Mouse (Mus musculus) inflammation-experienced regulatory T-cells, adult 16 weeks (primary cell): ENCODE measurements around the gene Gm10376. TPM values are rescaled to one million over a fixed set of nuclear protein-coding genes. Genes with fewer than 3 reads are reported as not detected.

Experiments used
- polyA plus RNA-seq: library from polyadenylated mRNA; unstranded; fragments of 100-300 nt; shearing (Covaris generic); gene quantifications from one replicate; pipeline ENCODE4 v1.2.1, GENCODE M21; 2017

Gm10376 gene
- not detected for polyA plus RNA-seq

GRCm38 (mm10) chr14:43015528-43015927 lies at the start of gene Gm10376:
Gene Gm10376, minus strand, starts transcription at chr14:43015628.

GRCm38 (mm10) chr14:42993524-42993923 lies 21.9 kb downstream of the Gm10376 start, which contains the start of gene Gm8082:
Gene Gm8082, minus strand, starts transcription at chr14:42993624.

Other genes starting within 250 kb of the Gm10376 start
- gene Gm3015, start 246.8 kb downstream of the Gm10376 start, polyA plus RNA-seq, result not detected
- gene Gm10377, start 217.6 kb downstream of the Gm10376 start, polyA plus RNA-seq, result not detected
- not detected for gene Gm21977, start 162.2 kb downstream of the Gm10376 start, polyA plus RNA-seq
- not detected for gene Gm8082, start 22.0 kb downstream of the Gm10376 start, polyA plus RNA-seq
- not detected for gene Gm8094, start 61.0 kb upstream of the Gm10376 start, polyA plus RNA-seq
- not detected for gene Gm8104, start 85.0 kb upstream of the Gm10376 start, polyA plus RNA-seq
- gene Gm7233, start 164.2 kb upstream of the Gm10376 start, polyA plus RNA-seq, result not detected
- gene Gm8122, start 219.7 kb upstream of the Gm10376 start, polyA plus RNA-seq, result not detected
- gene Gm8126, start 243.0 kb upstream of the Gm10376 start, polyA plus RNA-seq, result not detected